Mouse (Mus musculus) cerebellum, postnatal 25 days (tissue): ENCODE measurements at regions not wholly inside any gene's neighbourhood (a gene's known extent, or its start where the extent isn't known, plus 50 kb on each side); places are given as distances from the start of the nearest gene placed in this dataset.

ENCODE experiments used
- DNase-seq, 2 experiments: peaks; one replicate each; pipeline ENCODE4 v3.0.0; 2021; ENCODE audit warnings: mixed read lengths in 2 of 2

GRCm38 (mm10) chr6:19214700-19215099, 348.6 kb downstream of the Ankrd7 start:
- peak; percentile 22 to 28 for DNase-seq

- DNase-seq: peak; percentile 58 to 60
Observed at GRCm38 (mm10) chr6:19215124-19215523, 349.0 kb downstream of the Ankrd7 start.

GRCm38 (mm10) chr6:19264075-19264819, 398.1 kb downstream of the Ankrd7 start:
- no peak for DNase-seq

GRCm38 (mm10) chr6:19273207-19273606, 407.1 kb downstream of the Ankrd7 start:
- DNase-seq: no peak

- peak; percentile 83 to 86 for DNase-seq
Observed at GRCm38 (mm10) chr6:19282682-19283333, 416.7 kb downstream of the Ankrd7 start.

GRCm38 (mm10) chr6:19332659-19333058, 466.5 kb downstream of the Ankrd7 start:
- DNase-seq: no peak

GRCm38 (mm10) chr6:19335653-19336052, 469.5 kb downstream of the Ankrd7 start:
- no peak for DNase-seq

- no peak for DNase-seq
Observed at GRCm38 (mm10) chr6:19338470-19338869, 472.4 kb downstream of the Ankrd7 start.
